Comparison of ENCODE assay signal across 9 mouse cellular contexts in the genomic region with DNA sequence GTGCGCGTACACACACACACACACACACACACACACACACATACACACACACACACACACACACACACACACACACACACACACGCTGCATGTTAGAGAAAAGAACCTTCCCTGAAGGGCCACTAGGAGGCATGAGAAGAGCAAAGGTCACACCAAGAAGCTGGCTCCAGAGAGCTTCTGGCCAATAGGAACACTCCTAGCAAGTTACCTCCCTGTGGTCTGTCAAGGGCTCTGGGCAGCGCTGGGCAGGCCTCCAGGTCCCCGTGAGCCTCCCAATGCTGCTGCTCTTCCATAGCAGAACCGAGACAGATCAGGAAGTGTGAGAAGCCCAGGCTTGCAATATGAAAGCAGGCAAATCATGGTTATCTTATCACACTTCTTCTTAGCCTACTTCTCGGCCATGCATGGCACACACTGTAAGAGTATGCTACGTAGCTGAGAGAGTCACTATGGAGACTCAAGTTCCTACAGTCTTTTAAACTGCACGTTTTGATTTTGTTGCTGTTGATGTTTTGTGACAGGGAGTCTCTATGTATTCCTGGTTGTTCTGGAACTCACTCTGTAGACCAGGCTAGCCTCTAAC. TPM values are rescaled to one million over a fixed set of nuclear protein-coding genes. Genes with fewer than 3 reads are reported as not detected.
DNase-seq lines count a peak whose midpoint lies in the region; ATAC-seq lines count a peak whose summit lies in the region.
"Had no signal": no experiment of that assay in that cellular context is flagged by ENCODE, and none has a peak within 500 bp of the region (broad histone marks: within the 10 kb centered on the region; RNA-seq: fewer than 3 reads in every experiment).

No protein-coding gene starts in this region.

- no peak for ATAC-seq in cerebellum, adult (ENCODE audit: insufficient number of reproducible peaks, low FRiP score, low TSS enrichment)
- 0 out of 2 replicates have a peak, but pooled peaks have one; percentile 39 for ATAC-seq in kidney, embryonic 14.5 days (ENCODE audit: low FRiP score, low TSS enrichment)
- peak; percentile 96 for ATAC-seq in megakaryocyte, adult 5-6 weeks (ENCODE audit: poor library complexity, severe bottlenecking)

- H3K4me3 ChIP-seq in kidney, embryonic 14.5 days (ENCODE audit: low read length) = no peak overlapping the region
- H3K4me3 ChIP-seq: limb, embryonic 12.5 days had no signal

- WGBS in kidney, embryonic 14.5 days = 59% methylated on average over 9 of the region's 9 CpGs

- no peaks in the 10 kb centered on the region for H3K9me3 ChIP-seq in kidney, embryonic 14.5 days (ENCODE audit: control insufficient read depth, low read length)
- H3K9me3 ChIP-seq: limb, embryonic 12.5 days had no signal

- H3K4me2 ChIP-seq in kidney, embryonic 14.5 days (replicated peaks; ENCODE audit: low read depth, low read length) = no peak overlapping the region
- H3K4me2 ChIP-seq: limb, embryonic 12.5 days had no signal

- H3K36me3 ChIP-seq in kidney, embryonic 14.5 days (ENCODE audit: control insufficient read depth, insufficient read depth, low read length) = no peaks in the 10 kb centered on the region
- H3K36me3 ChIP-seq: limb, embryonic 12.5 days had no signal

- peak; percentile 3 to 11 for DNase-seq in cerebellum, postnatal 14 days
- DNase-seq in MN1 (ENCODE audit: low spot score) = peak; percentile 66
- peak; percentile 8 for DNase-seq in gastrocnemius, postnatal 25 days
- peak; percentile 48 to 49 for DNase-seq in thymus, postnatal 36 days
- no peak for DNase-seq in cerebellum, adult 9-10 months

- H3K9ac ChIP-seq in kidney, embryonic 14.5 days (ENCODE audit: low read depth, low read length) = no peak overlapping the region
- H3K9ac ChIP-seq: limb, embryonic 12.5 days had no signal

- no peaks in the 10 kb centered on the region for H3K27me3 ChIP-seq in kidney, embryonic 14.5 days (ENCODE audit: control insufficient read depth, insufficient read depth, low read length)
- H3K27me3 ChIP-seq: limb, embryonic 12.5 days had no signal

- peaks cover 4% of the 10 kb centered on the region; the same call in 1 of the 2 replicates for H3K4me1 ChIP-seq in kidney, embryonic 14.5 days (ENCODE audit: control insufficient read depth, insufficient read depth, low read length)
- H3K4me1 ChIP-seq: limb, embryonic 12.5 days had no signal

- H3K27ac ChIP-seq in kidney, embryonic 14.5 days (ENCODE audit: low read depth, low read length) = no peak overlapping the region
- H3K27ac ChIP-seq: limb, embryonic 12.5 days had no signal

RNA-seq across cellular contexts. Expression of a gene that starts 13.6 kb away (rescaled TPM):
- total RNA-seq in gastrocnemius, postnatal 25 days (2021) = not detected
- polyA plus RNA-seq in kidney, embryonic 14.5 days (2014; fragmentation: Nextera tagmentation; extraction: Ambion mirVana) = not detected in 2 replicates
- 0.16 TPM in 1 of 2 replicates, not detected in the other for total RNA-seq in megakaryocyte, adult 5-6 weeks (2015)
- total RNA-seq in megakaryocyte, adult 5-6 weeks (2017) = not detected in 2 replicates
- polyA plus RNA-seq: limb, embryonic 12.5 days had no signal
